ENCODE assay signal across 13 mouse cellular contexts in genomic region chr8:61236506-61237268, GRCm38 (mm10). TPM values are rescaled to one million over a fixed set of nuclear protein-coding genes. Genes with fewer than 3 reads are reported as not detected.
DNase-seq lines count a peak whose midpoint lies in the region; ATAC-seq and TF ChIP-seq lines count a peak whose summit lies in the region.
"Had no signal": no experiment of that assay in that cellular context is flagged by ENCODE, and none has a peak within 500 bp of the region (broad histone marks: within the 10 kb centered on the region; RNA-seq: fewer than 3 reads in every experiment).

No protein-coding gene starts in this region.

- H3K9ac ChIP-seq in heart, embryonic 16.5 days (ENCODE audit: low read length) = no peak overlapping the region
- 0 out of 2 replicates have a peak overlapping the region, but pooled peaks have one; percentile 24 for H3K9ac ChIP-seq in midbrain, embryonic 12.5 days (replicated peaks)
- H3K9ac ChIP-seq in midbrain, postnatal 0 days (replicated peaks; ENCODE audit: low read length, poor library complexity, severe bottlenecking) = no peak overlapping the region
- H3K9ac ChIP-seq in intestine, embryonic 15.5 days = no peak overlapping the region
- H3K9ac ChIP-seq: limb, embryonic 15.5 days; neural tube, embryonic 13.5 days had no signal

- no peak overlapping the region for H3K4me2 ChIP-seq in heart, embryonic 16.5 days (ENCODE audit: low read depth, low read length)
- no peak overlapping the region for H3K4me2 ChIP-seq in midbrain, embryonic 12.5 days (replicated peaks)
- no peak overlapping the region for H3K4me2 ChIP-seq in midbrain, postnatal 0 days (ENCODE audit: low read depth, low read length, poor library complexity, severe bottlenecking)
- H3K4me2 ChIP-seq in intestine, embryonic 15.5 days (replicated peaks) = peak overlapping the region; percentile 34
- H3K4me2 ChIP-seq: limb, embryonic 15.5 days; neural tube, embryonic 13.5 days had no signal

- H3K9me3 ChIP-seq in heart, embryonic 16.5 days (replicated peaks; ENCODE audit: control insufficient read depth, low read length) = no peaks in the 10 kb centered on the region
- H3K9me3 ChIP-seq in midbrain, embryonic 12.5 days = no peaks in the 10 kb centered on the region
- no peaks in the 10 kb centered on the region for H3K9me3 ChIP-seq in midbrain, postnatal 0 days (ENCODE audit: low read length)
- H3K9me3 ChIP-seq in intestine, embryonic 15.5 days = no peaks in the 10 kb centered on the region
- H3K9me3 ChIP-seq: limb, embryonic 15.5 days; neural tube, embryonic 13.5 days had no signal

- DNase-seq in heart, postnatal 4 days = no peak
- no peak for DNase-seq in midbrain, postnatal 0 days (ENCODE audit: low spot score)
- DNase-seq in yolk sac, embryonic 10.5 days (ENCODE audit: low spot score) = peak; percentile 79
- no peak for DNase-seq in right cerebral cortex, postnatal 25 days
- DNase-seq: adrenal gland, postnatal 25 days; cerebellum, adult 8-10 months had no signal

- H3K4me1 ChIP-seq in heart, embryonic 16.5 days (ENCODE audit: control insufficient read depth, insufficient read depth, low read length) = peaks cover 12% of the 10 kb centered on the region
- H3K4me1 ChIP-seq in midbrain, embryonic 12.5 days = peaks cover 22% of the 10 kb centered on the region
- H3K4me1 ChIP-seq in midbrain, postnatal 0 days (ENCODE audit: insufficient read depth, low read length) = no peaks in the 10 kb centered on the region
- H3K4me1 ChIP-seq in intestine, embryonic 15.5 days (replicated peaks) = peaks cover 13% of the 10 kb centered on the region
- H3K4me1 ChIP-seq: limb, embryonic 15.5 days had no signal

- WGBS in heart, embryonic 16.5 days = 28% methylated on average over 9 of the region's 9 CpGs
- 78% methylated on average over 9 of the region's 9 CpGs for WGBS in midbrain, embryonic 12.5 days
- WGBS in midbrain, postnatal 0 days = 79% methylated on average over 9 of the region's 9 CpGs
- WGBS in intestine, embryonic 15.5 days = 46% methylated on average over 9 of the region's 9 CpGs

- TF ChIP-seq CTCF in midbrain, postnatal 0 days (IDR thresholded peaks at IDR 0.05) = no peak

- H3K27me3 ChIP-seq in heart, embryonic 16.5 days (ENCODE audit: control insufficient read depth, insufficient read depth, low read length) = peaks cover 11% of the 10 kb centered on the region
- H3K27me3 ChIP-seq in midbrain, embryonic 12.5 days = no peaks in the 10 kb centered on the region
- H3K27me3 ChIP-seq in midbrain, postnatal 0 days (ENCODE audit: insufficient read depth, low read length) = no peaks in the 10 kb centered on the region
- H3K27me3 ChIP-seq in intestine, embryonic 15.5 days (replicated peaks) = no peaks in the 10 kb centered on the region
- H3K27me3 ChIP-seq: limb, embryonic 15.5 days; neural tube, embryonic 13.5 days had no signal

- no peak overlapping the region for H3K27ac ChIP-seq in heart, embryonic 16.5 days (ENCODE audit: low read length)
- H3K27ac ChIP-seq in midbrain, embryonic 12.5 days (replicated peaks) = no peak overlapping the region
- no peak overlapping the region for H3K27ac ChIP-seq in midbrain, postnatal 0 days (ENCODE audit: low read depth, low read length)
- H3K27ac ChIP-seq in intestine, embryonic 15.5 days = peak overlapping the region; percentile 22; the same call in 1 of the 2 replicates
- H3K27ac ChIP-seq: kidney, postnatal 0 days; limb, embryonic 15.5 days; neural tube, embryonic 13.5 days had no signal

- H3K4me3 ChIP-seq in heart, embryonic 16.5 days (ENCODE audit: low read length) = no peak overlapping the region
- H3K4me3 ChIP-seq in midbrain, embryonic 12.5 days = no peak overlapping the region
- no peak overlapping the region for H3K4me3 ChIP-seq in midbrain, postnatal 0 days (ENCODE audit: low read depth, low read length)
- H3K4me3 ChIP-seq in intestine, embryonic 15.5 days (replicated peaks) = no peak overlapping the region
- H3K4me3 ChIP-seq: limb, embryonic 15.5 days; neural tube, embryonic 13.5 days had no signal

- ATAC-seq in heart, embryonic 16.5 days (replicated peaks; ENCODE audit: extremely low read depth, insufficient read depth, low FRiP score) = peak; percentile 8; the same call in 1 of the 2 replicates
- ATAC-seq in midbrain, embryonic 12.5 days (ENCODE audit: low FRiP score, low read depth) = no peak
- no peak for ATAC-seq in midbrain, postnatal 0 days (ENCODE audit: low FRiP score)
- ATAC-seq in intestine, embryonic 15.5 days = peak; percentile 88
- no peak for ATAC-seq in erythroid progenitor cell, adult 5-6 weeks (replicated peaks; ENCODE audit: low FRiP score, poor library complexity, severe bottlenecking)

- no peaks in the 10 kb centered on the region for H3K36me3 ChIP-seq in heart, embryonic 16.5 days (ENCODE audit: control insufficient read depth, insufficient read depth)
- H3K36me3 ChIP-seq in midbrain, embryonic 12.5 days = peaks cover 11% of the 10 kb centered on the region; the same call in 1 of the 2 replicates
- H3K36me3 ChIP-seq in midbrain, postnatal 0 days (ENCODE audit: insufficient read depth, low read length) = no peaks in the 10 kb centered on the region
- H3K36me3 ChIP-seq in intestine, embryonic 15.5 days = 0 out of 2 replicates have a peak, but pooled peaks cover 5% of the 10 kb centered on the region
- H3K36me3 ChIP-seq: limb, embryonic 15.5 days; neural tube, embryonic 13.5 days had no signal

RNA-seq across cellular contexts. Expression of gene Sh3rf1, which starts 13.0 kb away (rescaled TPM):
- 4.9 and 5.3 TPM in 2 replicates for polyA plus RNA-seq in heart, embryonic 16.5 days (2015; fragmentation: Nextera tagmentation; extraction: Ambion mirVana)
- total RNA-seq in heart, postnatal 4 days (2021) = 10 to 100 TPM; 10.1 to 11.3 TPM
- 22.0 and 24.5 TPM in 2 replicates for polyA plus RNA-seq in midbrain, embryonic 12.5 days (2016; fragmentation: Nextera tagmentation; extraction: Ambion mirVana)
- total RNA-seq in midbrain, postnatal 0 days (2014; rRNA removed) = 37.5 and 39.8 TPM in 2 replicates
- 23.9 and 24.3 TPM in 2 replicates for polyA plus RNA-seq in midbrain, postnatal 0 days (2015; fragmentation: Nextera tagmentation; extraction: Ambion mirVana)
- polyA plus RNA-seq in intestine, embryonic 15.5 days (2015; fragmentation: Nextera tagmentation; extraction: Ambion mirVana) = 11.4 and 11.7 TPM in 2 replicates
- total RNA-seq in erythroid progenitor cell, adult 5-6 weeks (2015; ENCODE audit: low replicate concordance) = not detected in 2 replicates
- 2.8 TPM in 1 of 2 replicates, not detected in the other for total RNA-seq in erythroid progenitor cell, adult 5-6 weeks (2017; ENCODE audit: low replicate concordance)

Comparison
In these comparisons a context has a peak if more than half of its experiments do, and no peak if none do; other contexts are left out.
1. ATAC-seq: peak in heart, embryonic 16.5 days (single experiment) and intestine, embryonic 15.5 days (single experiment); none in midbrain, embryonic 12.5 days (single experiment), midbrain, postnatal 0 days (single experiment) and erythroid progenitor cell, adult 5-6 weeks (single experiment).